Mouse (Mus musculus) spleen, adult 2 months (tissue): Measurements from ENCODE around the gene Ucp3.

Source experiments
- CTCF ChIP-seq: fragments of 200-500 bp; IDR thresholded peaks from 2 replicates; pipeline ENCODE4 v1.5.1; 2011; ENCODE audit warnings: mild to moderate bottlenecking, inconsistent platforms; ENCODE audit not compliant: insufficient read depth, insufficient read length, insufficient replicate concordance; ENCODE audit errors: extremely low read depth
- POLR2A ChIP-seq: fragments of 200-500 bp; IDR thresholded peaks from 2 replicates; pipeline ENCODE4 v1.6.1; 2011; ENCODE audit warnings: low read depth, low read length, inconsistent platforms

DNA sequence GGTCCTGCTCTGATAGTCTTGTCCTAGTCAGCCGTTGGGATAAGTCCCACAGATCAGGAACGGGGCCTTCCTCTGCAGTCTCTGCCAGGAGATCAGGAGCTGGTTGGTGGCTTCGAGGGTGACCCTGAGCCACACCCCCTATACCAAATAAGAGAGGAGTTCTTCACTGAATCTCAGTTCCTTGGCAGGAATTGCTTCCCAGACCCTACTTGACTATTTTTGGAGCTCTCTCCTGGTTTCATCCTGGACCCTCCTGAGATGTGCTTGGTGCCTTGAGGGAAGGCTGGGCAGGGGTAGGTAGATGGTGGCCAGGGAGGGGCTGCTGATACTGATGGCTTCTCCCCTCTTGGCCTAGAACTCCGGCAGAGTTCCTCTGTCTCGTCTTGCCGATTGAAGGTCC is 23.6 kb downstream of the Ucp3 start:
- no peak for TF ChIP-seq CTCF
- no peak for TF ChIP-seq POLR2A
